Mouse (Mus musculus) megakaryocyte, embryonic 14.5 days (primary cell): ENCODE measurements around the gene Sesn2.

Source experiments
- FLI1 ChIP-seq: IDR thresholded peaks from 2 replicates; pipeline ENCODE4 v1.6.1; 2012; ENCODE audit warnings: low read length, inconsistent platforms, mixed read lengths
- GATA1 ChIP-seq: IDR thresholded peaks from 3 replicates; pipeline ENCODE4 v1.6.1; 2012; ENCODE audit warnings: mixed read lengths, low read length, inconsistent platforms, borderline replicate concordance

- TF ChIP-seq GATA1: no peak
- no peak for TF ChIP-seq FLI1
Observed at GRCm38 (mm10) chr4:132519188-132519587, 8.9 kb upstream of the Sesn2 start.
